24 mouse cellular contexts compared by ENCODE assay signal in genomic region chr9:10722121-10722520, GRCm38 (mm10).
DNase-seq lines count a peak whose midpoint lies in the region; ATAC-seq and TF ChIP-seq lines count a peak whose summit lies in the region.
"Had no signal": no experiment of that assay in that cellular context is flagged by ENCODE, and none has a peak within 500 bp of the region (broad histone marks: within the 10 kb centered on the region; RNA-seq: fewer than 3 reads in every experiment).

No protein-coding gene starts in this region.

- H3K27me3 ChIP-seq in hindbrain, embryonic 11.5 days (ENCODE audit: control insufficient read depth, insufficient read depth, low read length), result no peaks in the 10 kb centered on the region
- no peaks in the 10 kb centered on the region for H3K27me3 ChIP-seq in hindbrain, embryonic 10.5 days (ENCODE audit: insufficient read depth, poor library complexity, severe bottlenecking)
- no peaks in the 10 kb centered on the region for H3K27me3 ChIP-seq in midbrain, embryonic 11.5 days (ENCODE audit: control insufficient read depth, insufficient read depth, low read length)
- no peaks in the 10 kb centered on the region for H3K27me3 ChIP-seq in midbrain, postnatal 0 days (ENCODE audit: insufficient read depth, low read length)
- no peaks in the 10 kb centered on the region for H3K27me3 ChIP-seq in limb, embryonic 13.5 days
- H3K27me3 ChIP-seq: embryonic facial prominence, embryonic 12.5 days; embryonic facial prominence, embryonic 15.5 days; heart, embryonic 12.5 days; heart, embryonic 15.5 days; hindbrain, embryonic 12.5 days had no signal

- H3K27ac ChIP-seq in hindbrain, embryonic 11.5 days (ENCODE audit: low read depth, low read length), result no peak overlapping the region
- H3K27ac ChIP-seq in hindbrain, embryonic 10.5 days, result no peak overlapping the region
- H3K27ac ChIP-seq in midbrain, embryonic 11.5 days (ENCODE audit: low read depth, low read length), result no peak overlapping the region
- no peak overlapping the region for H3K27ac ChIP-seq in midbrain, postnatal 0 days (ENCODE audit: low read depth, low read length)
- no peak overlapping the region for H3K27ac ChIP-seq in limb, embryonic 13.5 days
- H3K27ac ChIP-seq: embryonic facial prominence, embryonic 12.5 days; embryonic facial prominence, embryonic 15.5 days; heart, embryonic 15.5 days; hindbrain, embryonic 12.5 days had no signal

- DNase-seq in hindbrain, embryonic 11.5 days (ENCODE audit: low spot score), result no peak
- DNase-seq in hindbrain, embryonic 10.5 days (ENCODE audit: low spot score), result no peak
- DNase-seq in midbrain, embryonic 11.5 days (ENCODE audit: low spot score, missing footprints), result peak; percentile 77
- no peak for DNase-seq in midbrain, postnatal 0 days (ENCODE audit: low spot score)
- no peak for DNase-seq in urinary bladder, postnatal 14 days (ENCODE audit: low spot score)
- DNase-seq: adrenal gland, adult 2 months; adrenal gland, postnatal 14 days; cerebellum, adult 11 months; cerebellum, adult 2 months; cerebellum, adult 9-11 months; cerebellum, postnatal 25 days; gastrocnemius, postnatal 25 days; heart, adult 18-20 months; heart, postnatal 10 days; heart, postnatal 36 days had no signal

- H3K9ac ChIP-seq in hindbrain, embryonic 11.5 days (ENCODE audit: low read depth, low read length), result no peak overlapping the region
- H3K9ac ChIP-seq in midbrain, embryonic 11.5 days (ENCODE audit: low read length), result no peak overlapping the region
- no peak overlapping the region for H3K9ac ChIP-seq in midbrain, postnatal 0 days (replicated peaks; ENCODE audit: low read length, poor library complexity, severe bottlenecking)
- H3K9ac ChIP-seq in limb, embryonic 13.5 days, result no peak overlapping the region
- H3K9ac ChIP-seq: embryonic facial prominence, embryonic 12.5 days; embryonic facial prominence, embryonic 15.5 days; heart, embryonic 12.5 days; heart, embryonic 15.5 days; hindbrain, embryonic 12.5 days had no signal

- peak; percentile 66; the same call in 1 of the 2 replicates for ATAC-seq in hindbrain, embryonic 11.5 days (ENCODE audit: low FRiP score)
- ATAC-seq in midbrain, embryonic 11.5 days (ENCODE audit: low FRiP score), result no peak
- no peak for ATAC-seq in midbrain, postnatal 0 days (ENCODE audit: low FRiP score)
- ATAC-seq in limb, embryonic 13.5 days (ENCODE audit: low FRiP score, low read depth), result peak; percentile 28; the same call in 1 of the 2 replicates
- ATAC-seq: CD4-positive, CD25-positive, alpha-beta regulatory T cell, adult 4 months; hindbrain, embryonic 16.5 days; inflammation-experienced regulatory T-cells, adult 6 months had no signal

- H3K36me3 ChIP-seq in hindbrain, embryonic 11.5 days (ENCODE audit: control insufficient read depth, insufficient read depth, low read length), result no peaks in the 10 kb centered on the region
- H3K36me3 ChIP-seq in hindbrain, embryonic 10.5 days, result no peaks in the 10 kb centered on the region
- no peaks in the 10 kb centered on the region for H3K36me3 ChIP-seq in midbrain, embryonic 11.5 days (ENCODE audit: control insufficient read depth, insufficient read depth, low read length)
- H3K36me3 ChIP-seq in midbrain, postnatal 0 days (ENCODE audit: insufficient read depth, low read length), result no peaks in the 10 kb centered on the region
- no peaks in the 10 kb centered on the region for H3K36me3 ChIP-seq in limb, embryonic 13.5 days
- H3K36me3 ChIP-seq: embryonic facial prominence, embryonic 12.5 days; embryonic facial prominence, embryonic 15.5 days; heart, embryonic 12.5 days; heart, embryonic 15.5 days; hindbrain, embryonic 12.5 days had no signal

- no peaks in the 10 kb centered on the region for H3K9me3 ChIP-seq in hindbrain, embryonic 11.5 days (ENCODE audit: control insufficient read depth, low read length)
- no peaks in the 10 kb centered on the region for H3K9me3 ChIP-seq in hindbrain, embryonic 10.5 days
- H3K9me3 ChIP-seq in midbrain, embryonic 11.5 days (ENCODE audit: control insufficient read depth, low read length), result no peaks in the 10 kb centered on the region
- no peaks in the 10 kb centered on the region for H3K9me3 ChIP-seq in midbrain, postnatal 0 days (ENCODE audit: low read length)
- no peaks in the 10 kb centered on the region for H3K9me3 ChIP-seq in limb, embryonic 13.5 days
- H3K9me3 ChIP-seq: embryonic facial prominence, embryonic 12.5 days; embryonic facial prominence, embryonic 15.5 days; heart, embryonic 12.5 days; heart, embryonic 15.5 days; hindbrain, embryonic 12.5 days had no signal

- no peak for TF ChIP-seq CTCF in midbrain, postnatal 0 days (IDR thresholded peaks at IDR 0.05)

- no peak overlapping the region for H3K4me3 ChIP-seq in hindbrain, embryonic 11.5 days (ENCODE audit: low read depth, low read length)
- H3K4me3 ChIP-seq in hindbrain, embryonic 10.5 days, result no peak overlapping the region
- H3K4me3 ChIP-seq in midbrain, embryonic 11.5 days (ENCODE audit: low read depth, low read length), result no peak overlapping the region
- H3K4me3 ChIP-seq in midbrain, postnatal 0 days (ENCODE audit: low read depth, low read length), result no peak overlapping the region
- H3K4me3 ChIP-seq in limb, embryonic 13.5 days, result no peak overlapping the region
- H3K4me3 ChIP-seq: embryonic facial prominence, embryonic 12.5 days; embryonic facial prominence, embryonic 15.5 days; heart, embryonic 12.5 days; heart, embryonic 15.5 days; hindbrain, embryonic 12.5 days had no signal

- H3K4me1 ChIP-seq in hindbrain, embryonic 11.5 days (replicated peaks; ENCODE audit: control insufficient read depth, insufficient read depth, low read length), result no peaks in the 10 kb centered on the region
- no peaks in the 10 kb centered on the region for H3K4me1 ChIP-seq in hindbrain, embryonic 10.5 days (replicated peaks)
- H3K4me1 ChIP-seq in midbrain, embryonic 11.5 days (ENCODE audit: control insufficient read depth, insufficient read depth, low read length), result no peaks in the 10 kb centered on the region
- no peaks in the 10 kb centered on the region for H3K4me1 ChIP-seq in midbrain, postnatal 0 days (ENCODE audit: insufficient read depth, low read length)
- no peaks in the 10 kb centered on the region for H3K4me1 ChIP-seq in limb, embryonic 13.5 days
- H3K4me1 ChIP-seq: embryonic facial prominence, embryonic 12.5 days; embryonic facial prominence, embryonic 15.5 days; heart, embryonic 12.5 days; heart, embryonic 15.5 days; hindbrain, embryonic 12.5 days had no signal

- 90% methylated on average over 4 of the region's 4 CpGs for WGBS in hindbrain, embryonic 11.5 days
- WGBS in hindbrain, embryonic 10.5 days, result 85% methylated on average over 4 of the region's 4 CpGs
- 86% methylated on average over 4 of the region's 4 CpGs for WGBS in midbrain, embryonic 11.5 days
- WGBS in midbrain, postnatal 0 days, result 94% methylated on average over 4 of the region's 4 CpGs
- WGBS in limb, embryonic 13.5 days, result 88% methylated on average over 4 of the region's 4 CpGs

- no peak overlapping the region for H3K4me2 ChIP-seq in hindbrain, embryonic 11.5 days (replicated peaks; ENCODE audit: low read depth, low read length)
- H3K4me2 ChIP-seq in midbrain, embryonic 11.5 days, result no peak overlapping the region
- no peak overlapping the region for H3K4me2 ChIP-seq in midbrain, postnatal 0 days (ENCODE audit: low read depth, low read length, poor library complexity, severe bottlenecking)
- H3K4me2 ChIP-seq in limb, embryonic 13.5 days (replicated peaks), result no peak overlapping the region
- H3K4me2 ChIP-seq: embryonic facial prominence, embryonic 12.5 days; embryonic facial prominence, embryonic 15.5 days; heart, embryonic 12.5 days; heart, embryonic 15.5 days; hindbrain, embryonic 12.5 days had no signal

Comparison
In these comparisons a context has a peak if more than half of its experiments do, and no peak if none do; other contexts are left out.
1. ATAC-seq: peak in hindbrain, embryonic 11.5 days (single experiment) and limb, embryonic 13.5 days (single experiment); none in midbrain, embryonic 11.5 days (single experiment) and midbrain, postnatal 0 days (single experiment).